Mouse (Mus musculus): ENCODE results near the gene Farp2.
"Not testable (repeated sequence)": the region's sequence is repeated elsewhere in the genome, so short reads cannot be mapped to it uniquely, and the experiment has no call there.

The Farp2 gene

DNA sequence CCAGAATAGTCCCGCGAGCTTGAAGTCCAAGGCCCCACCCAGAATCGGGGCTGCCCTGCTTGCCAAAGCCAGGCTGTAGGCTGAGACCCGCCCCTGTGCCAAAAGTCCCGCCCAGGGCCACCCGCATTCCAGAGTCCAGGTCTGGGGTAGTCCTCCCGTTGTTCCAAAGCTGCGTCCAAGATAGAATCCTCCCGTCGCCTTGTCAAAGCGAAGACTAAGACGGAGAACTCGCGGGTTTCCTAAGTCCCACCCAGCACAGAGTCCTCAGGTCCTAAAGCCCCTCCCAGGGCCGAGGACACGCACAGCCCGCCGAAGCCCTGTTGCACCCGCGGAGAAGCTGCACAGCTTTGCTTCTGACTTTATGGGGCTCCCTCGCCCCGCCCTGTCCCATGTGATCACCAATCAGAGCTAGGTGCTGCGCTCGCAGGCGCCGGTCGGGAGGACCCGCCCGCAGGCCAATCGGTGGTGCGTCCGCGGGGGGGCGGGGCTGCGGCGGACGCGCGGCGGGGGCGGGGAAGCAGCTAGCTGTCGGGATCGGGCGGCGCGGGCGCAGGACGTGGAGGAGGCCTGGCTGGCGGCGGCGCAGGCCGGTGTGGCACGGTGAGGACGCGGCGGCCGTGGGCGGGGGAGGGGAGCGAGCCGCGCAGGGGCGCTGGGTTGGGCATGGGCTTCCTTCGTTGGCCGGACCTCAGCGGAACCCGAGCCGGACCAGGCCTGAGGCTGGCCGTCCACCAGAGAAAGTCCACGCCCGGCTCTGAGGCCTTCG is at the start of gene Farp2:
Gene Farp2 (plus strand): TSS at position 495 of the 766 bp plus-strand sequence.
- peak; percentile 94 for DNase-seq

DNA sequence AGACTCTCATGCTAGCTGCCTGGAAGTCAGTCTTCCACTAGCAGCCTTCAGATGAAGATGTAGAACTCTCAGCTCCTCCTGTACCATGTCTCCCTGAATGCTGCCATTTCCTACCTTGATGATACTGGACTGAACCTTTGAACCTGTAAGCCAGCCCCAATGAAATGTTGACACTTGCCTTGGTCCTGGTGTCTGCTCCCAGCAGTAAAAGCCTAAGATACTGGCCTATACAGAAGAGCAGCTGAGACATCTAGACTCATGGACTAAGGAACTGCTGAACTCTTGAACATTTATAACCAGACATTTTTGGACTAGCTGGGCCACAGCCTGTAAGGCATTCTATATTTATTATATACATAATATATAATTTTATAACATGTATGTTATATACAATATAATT is 46.8 kb upstream of the Farp2 start:
- no peak for DNase-seq

DNA sequence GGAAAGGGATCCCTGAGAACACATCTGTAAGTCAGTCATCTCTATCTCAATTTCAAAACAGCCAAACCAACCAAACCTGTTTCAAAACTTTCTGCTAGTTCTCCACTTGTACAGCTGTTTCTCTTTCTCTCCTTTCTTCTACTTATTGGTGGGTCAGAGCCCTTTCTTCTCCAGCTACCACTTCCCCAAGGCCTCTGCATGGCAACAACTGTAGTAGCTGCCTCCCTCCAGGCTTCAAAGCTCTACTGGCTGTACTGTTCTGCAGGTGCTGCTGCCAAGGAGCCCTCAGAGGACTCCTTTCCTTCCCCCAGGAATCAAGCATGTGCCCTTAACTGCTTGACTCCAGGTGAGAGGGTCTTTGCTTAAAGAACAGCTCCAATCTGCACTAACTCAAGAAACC is 46.1 kb upstream of the Farp2 start:
- no peak for DNase-seq

DNA sequence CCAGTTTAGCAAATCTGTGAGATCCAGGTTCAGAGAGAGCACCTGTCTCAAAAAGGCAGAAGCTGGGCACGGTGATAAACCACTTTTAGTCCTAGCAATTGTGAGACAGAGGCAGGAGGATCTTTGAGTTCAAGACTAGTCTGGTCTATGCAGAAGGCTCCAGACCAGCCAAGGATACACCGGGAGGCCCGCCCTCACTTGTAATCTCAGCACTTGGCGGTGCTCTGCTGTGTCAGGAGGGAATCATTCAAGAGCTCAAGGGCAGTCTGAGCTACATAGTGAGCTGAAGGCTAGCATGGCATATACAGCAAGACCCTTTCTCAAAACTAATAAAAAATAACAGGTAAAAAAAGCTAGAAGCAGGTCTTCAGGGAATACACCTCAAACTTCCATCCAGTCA is 43.3 kb upstream of the Farp2 start:
- no peak for DNase-seq

GRCm38 (mm10) chr1:93475694-93476093 is 36.2 kb upstream of the Farp2 start:
- DNase-seq, result no peak

DNA sequence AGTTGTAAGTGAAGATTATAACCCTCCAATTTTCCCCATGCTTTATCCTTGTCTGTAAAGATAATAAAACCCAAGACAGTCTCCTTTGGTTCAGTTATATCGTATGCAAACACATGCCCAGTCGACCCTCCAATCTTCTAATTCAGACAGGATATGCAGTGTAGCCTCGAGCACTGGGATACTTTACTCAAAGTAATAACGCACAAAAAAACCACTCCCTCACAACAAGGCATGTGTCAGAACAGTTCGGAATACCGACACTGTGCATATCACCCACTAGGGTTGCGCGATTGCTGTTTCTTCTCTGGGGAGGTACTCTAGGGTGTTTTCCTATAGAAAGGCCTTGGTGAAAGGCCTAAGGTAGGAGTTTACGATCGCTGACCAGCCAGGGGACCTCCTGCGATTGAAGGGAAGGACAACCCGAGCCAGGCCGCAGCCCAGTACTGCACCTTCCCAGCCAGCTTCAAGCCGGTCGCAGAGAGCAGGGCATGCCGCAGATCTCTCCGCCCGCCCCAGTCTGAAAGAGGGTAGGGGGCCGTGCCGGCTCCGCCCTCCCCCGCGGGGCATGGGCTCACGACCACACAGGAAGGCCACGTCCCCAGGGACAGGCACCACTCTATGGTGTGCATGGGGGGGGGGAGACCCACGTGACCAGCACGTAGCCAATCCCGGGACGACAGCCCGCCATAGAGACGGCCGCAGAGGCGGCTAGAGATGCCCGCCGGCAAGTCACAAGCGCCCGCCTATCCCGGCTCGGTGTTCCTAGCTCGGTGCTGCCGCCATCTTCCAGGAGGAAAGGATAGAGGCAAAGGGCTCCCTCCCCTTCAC is 33.9 kb upstream of the Farp2 start:
- DNase-seq, result peak; percentile 99

DNA sequence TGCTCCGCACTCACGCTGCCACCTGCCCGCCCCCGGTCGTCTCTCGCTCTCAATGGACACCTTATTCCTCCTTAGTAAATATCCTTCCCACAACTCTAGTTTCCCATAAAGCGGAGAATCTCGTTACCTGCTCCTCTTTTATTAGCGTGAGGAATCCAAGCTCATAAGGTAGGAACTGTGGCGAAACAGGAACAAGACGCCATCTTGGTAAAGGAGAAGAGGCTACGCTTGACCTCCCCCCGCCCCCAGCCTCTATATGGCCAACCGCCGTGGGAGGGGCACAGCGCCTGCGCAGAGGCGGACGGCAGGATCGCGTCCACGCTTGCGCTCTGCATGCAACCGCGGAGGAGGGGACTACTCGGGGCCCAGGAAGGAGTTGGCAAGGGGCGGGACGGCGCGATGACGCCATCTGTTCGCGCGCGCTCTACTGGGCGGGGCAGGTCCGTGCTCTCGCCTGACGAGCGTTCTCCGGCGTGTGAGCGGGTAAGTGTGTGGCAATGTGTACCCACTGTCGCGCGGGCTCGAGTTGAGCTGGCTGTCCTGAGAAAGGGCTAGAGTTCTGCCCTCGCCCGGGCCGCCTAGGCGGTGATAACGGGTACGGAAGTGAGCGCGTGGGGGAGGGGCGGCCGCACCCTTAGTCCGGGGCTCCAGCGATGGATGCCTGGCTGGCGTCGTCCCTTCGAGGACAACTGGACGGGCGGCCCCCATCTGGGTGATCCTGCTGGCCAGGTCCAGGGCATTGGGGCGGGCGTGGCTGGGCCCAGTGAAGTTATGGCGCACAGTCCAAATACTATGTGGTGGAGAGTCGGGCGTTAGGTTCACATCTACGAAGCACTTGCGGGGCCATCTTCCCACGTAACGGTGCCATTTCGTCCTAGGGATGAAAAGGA is 33.0 kb upstream of the Farp2 start, which contains the start of gene Hdlbp:
Gene Hdlbp (minus strand): TSS at position 230 of the 890 bp plus-strand sequence.
- DNase-seq, result peak; percentile 100

- peak; percentile 31 for DNase-seq
These were observed 32.3 kb upstream of the Farp2 start for GRCm38 (mm10) chr1:93479476-93480083.

DNA sequence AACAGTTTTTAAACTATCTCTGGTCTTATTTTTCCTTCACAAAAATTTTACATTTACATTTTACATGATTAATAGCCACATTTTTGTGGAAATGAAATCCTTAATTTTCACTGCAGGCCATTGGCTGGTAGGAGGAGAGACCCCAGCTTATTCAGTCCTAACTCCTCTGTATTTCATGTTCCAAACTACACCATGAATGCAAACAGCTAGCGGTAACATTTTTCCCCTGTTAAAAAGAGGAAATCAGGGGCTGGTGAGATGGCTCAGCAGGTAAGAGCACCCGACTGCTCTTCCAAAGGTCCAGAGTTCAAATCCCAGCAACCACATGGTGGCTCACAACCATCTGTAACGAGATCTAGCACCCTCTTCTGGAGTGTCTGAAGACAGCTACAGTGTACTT is 25.6 kb upstream of the Farp2 start:
- DNase-seq, result not testable (repeated sequence)

DNA sequence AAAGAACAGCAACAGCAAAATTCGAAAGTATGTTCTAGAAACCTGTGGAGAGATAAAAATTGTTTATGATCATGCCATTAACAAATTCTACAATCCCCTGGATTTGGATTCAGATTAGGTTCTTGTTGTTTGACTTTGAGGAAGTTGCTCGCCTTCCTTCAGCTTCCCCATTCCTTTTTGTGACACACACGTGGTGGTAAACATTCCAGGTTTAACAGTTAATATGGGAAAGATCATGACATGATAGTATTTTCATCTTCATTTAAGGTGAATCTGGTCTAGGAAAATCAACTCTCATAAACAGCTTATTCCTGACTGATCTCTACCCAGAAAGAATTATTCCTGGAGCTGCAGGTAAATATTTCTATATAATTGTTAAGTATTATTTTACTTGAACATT is 16.6 kb upstream of the Farp2 start:
- no peak for DNase-seq

DNA sequence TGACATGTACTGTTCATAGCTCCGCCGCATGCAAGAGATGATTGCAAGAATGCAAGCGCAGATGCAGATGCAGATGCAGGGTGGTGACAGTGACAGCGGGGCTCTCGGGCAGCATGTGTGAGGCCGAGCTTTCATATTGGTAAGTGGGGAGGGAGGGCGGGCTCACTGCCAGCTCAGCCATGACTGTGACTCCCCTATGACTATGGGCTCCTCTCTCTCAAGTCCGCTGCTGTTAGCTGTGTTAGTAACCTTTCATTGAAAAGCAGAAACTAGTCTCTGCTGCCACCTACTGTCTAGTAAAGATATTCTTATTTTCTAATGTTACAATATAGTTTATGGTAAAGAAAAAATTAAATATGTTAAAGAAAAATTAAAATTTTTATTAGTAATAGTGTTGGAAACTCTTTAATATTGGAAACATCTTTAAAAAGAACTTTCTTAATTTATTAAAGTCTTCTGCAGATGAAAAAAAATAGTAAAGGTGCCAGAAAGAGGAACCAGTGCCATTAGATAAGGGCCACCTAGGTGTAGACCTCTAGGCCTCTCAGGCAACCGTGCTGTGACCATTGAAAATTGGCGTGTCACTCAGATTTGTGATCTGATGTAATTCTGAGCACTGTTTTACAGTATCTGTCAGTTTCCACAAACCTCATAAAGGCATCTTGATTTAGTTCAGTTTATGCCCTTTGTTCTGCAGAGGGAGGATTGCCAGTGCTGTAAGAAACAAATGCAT is 4.8 kb upstream of the Farp2 start:
- DNase-seq, result peak; percentile 11

- not testable (repeated sequence) for DNase-seq
These were observed 3.3 kb upstream of the Farp2 start for GRCm38 (mm10) chr1:93508576-93508975.

- no peak for DNase-seq
These were observed 442 bp downstream of the Farp2 start for GRCm38 (mm10) chr1:93512351-93512690.

GRCm38 (mm10) chr1:93513221-93513620 is 1.3 kb downstream of the Farp2 start:
- peak; percentile 10 for DNase-seq

DNA sequence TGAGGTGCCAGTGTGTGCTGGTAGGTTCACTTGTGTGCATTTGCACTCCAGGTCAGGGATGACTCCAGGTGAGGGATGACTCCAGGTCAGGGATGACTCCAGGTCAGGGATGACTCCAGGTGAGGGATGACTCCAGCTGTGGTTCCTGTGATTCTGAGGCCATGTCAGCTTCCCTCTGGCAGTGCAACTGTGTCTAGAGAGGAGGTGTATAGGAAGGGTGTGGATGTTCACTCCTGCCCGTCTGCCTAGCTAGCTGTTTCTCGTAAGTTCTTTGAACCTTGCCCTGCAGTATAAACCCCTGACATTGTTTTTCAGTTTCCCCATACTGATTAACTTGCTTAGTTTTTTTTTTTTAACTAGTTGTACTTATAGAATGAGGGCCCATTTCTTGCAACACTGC is 9.6 kb downstream of the Farp2 start:
- no peak for DNase-seq

DNA sequence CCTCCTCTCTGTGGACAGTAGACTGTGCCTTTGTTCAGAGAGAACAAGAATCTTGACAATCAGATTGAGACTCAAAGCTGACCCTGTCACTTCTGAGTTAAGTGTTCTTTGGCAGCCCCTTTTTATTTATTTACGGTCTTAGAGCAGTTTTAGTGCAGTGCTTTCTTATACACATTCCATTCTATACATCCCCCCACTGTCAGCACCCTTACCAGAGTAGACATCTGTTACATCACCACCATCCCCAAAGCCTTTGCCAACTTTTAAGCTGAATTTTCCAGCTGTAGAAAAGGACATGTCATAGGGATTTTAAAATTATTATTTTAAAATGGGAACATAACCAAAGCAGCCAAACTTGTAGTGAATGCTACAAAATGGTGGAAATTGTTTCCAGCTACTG is 10.4 kb downstream of the Farp2 start:
- DNase-seq, result no peak

DNA sequence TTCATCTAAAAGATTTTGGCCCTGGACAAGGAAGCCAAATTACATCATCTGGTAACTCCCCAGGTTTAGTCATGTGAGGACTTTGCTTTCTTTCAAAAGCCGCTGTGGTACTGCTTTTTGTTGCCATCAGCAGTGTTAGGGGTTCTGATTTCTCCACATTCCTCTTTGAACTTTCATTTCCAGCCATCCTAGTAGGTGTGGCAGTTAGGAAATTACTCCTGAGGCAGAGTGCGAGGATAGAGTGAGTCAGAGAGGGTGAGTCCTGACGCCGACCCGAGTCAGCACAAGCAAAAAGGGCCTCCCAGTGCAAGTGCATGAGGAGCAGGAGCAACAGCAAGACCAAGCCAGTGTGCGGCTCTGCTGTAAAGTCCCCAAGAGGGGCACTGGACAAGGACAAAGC is 17.9 kb downstream of the Farp2 start:
- no peak for DNase-seq

- DNase-seq, result no peak
These were observed 25.3 kb downstream of the Farp2 start for GRCm38 (mm10) chr1:93537227-93537626.

DNA sequence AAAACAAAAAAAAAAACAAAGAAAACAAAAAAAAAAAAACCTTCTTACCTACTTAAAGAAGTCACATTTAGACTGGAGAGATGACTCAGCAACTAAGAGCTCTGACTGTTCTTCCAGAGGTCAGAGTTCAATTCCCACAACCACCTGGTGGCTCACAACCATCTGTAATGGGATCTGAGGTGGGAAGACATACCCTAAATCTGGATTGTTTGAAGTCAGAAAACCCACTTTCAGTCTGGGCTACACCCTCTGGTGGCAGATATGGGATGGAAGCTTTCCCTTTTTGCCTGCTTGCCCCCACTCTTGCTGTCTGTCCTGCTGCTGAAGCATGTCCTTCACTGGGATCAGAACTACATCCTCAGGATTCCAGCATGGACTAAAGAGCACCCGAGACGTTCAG is 31.3 kb downstream of the Farp2 start:
- DNase-seq, result no peak

DNA sequence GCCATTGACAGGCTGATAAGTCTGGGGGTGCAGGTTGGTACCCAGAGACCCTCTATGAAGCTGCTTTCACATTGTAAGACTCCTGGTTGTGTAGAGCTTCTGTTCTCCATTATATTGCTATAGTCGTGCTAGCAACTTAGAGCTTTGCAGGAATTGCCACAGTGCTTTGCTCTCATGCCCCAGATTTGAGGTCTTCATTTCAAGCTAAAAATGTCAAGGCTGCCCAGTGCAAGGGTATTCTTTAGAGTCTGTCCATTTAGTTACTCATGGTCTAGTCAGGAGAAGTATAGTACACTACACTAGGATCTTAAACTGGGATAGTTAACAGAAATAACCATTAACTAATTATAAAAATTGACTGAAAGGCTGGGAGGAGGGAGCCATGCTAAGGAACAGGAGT is 35.4 kb downstream of the Farp2 start:
- no peak for DNase-seq

GRCm38 (mm10) chr1:93551427-93551826 is 39.5 kb downstream of the Farp2 start:
- no peak for DNase-seq

DNA sequence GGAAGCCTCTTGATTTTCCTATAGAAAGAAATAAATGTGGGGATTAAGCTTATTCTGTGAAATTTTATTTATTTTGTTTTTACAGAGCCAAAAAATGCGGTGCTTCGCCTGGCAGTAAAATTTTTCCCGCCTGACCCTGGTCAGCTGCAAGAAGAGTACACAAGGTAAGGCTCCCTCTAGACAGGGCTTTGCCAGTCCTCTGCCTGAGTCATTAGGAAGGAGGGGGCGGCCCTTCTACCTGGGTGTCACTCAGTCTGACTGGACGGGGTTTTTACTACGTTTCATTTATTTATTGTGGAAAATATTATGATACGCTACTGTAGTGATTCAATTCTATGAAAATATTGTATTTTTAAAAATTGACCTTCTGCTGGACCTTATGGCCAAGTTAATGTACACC is 51.3 kb downstream of the Farp2 start:
- no peak for DNase-seq
